Mouse (Mus musculus): ENCODE measurements around the gene Ctnnb1.

Gene Ctnnb1

GRCm38 (mm10) chr9:120961969-120962700 is 33.1 kb downstream of the Ctnnb1 start:
- no peak for DNase-seq (ENCODE audit: low read depth, low spot score)

GRCm38 (mm10) chr9:120963104-120963503 is 34.1 kb downstream of the Ctnnb1 start:
- no peak for DNase-seq (ENCODE audit: low read depth, low spot score)

DNA sequence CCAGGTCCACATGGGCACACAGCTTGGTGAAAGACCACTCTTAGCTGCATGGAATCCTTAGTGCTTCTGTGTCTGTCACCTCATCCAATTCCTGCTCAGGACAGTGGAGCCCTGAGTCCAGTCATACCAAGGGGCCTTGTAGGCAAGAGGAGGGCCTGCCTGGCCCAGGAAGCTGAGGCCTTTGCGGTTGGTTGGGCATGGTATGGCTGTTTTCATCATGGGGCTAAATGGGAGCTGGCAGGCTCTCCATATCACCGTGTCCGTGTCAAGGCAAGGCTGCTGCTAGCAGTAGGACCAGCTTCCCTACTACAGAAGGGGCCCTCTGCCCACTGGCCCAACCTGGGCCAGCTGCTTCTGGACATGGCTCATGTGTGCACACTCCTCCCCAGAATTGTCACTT is 34.7 kb downstream of the Ctnnb1 start:
- no peak for DNase-seq (ENCODE audit: low read depth, low spot score)

GRCm38 (mm10) chr9:120964224-120964623 is 35.2 kb downstream of the Ctnnb1 start:
- no peak for DNase-seq (ENCODE audit: low read depth, low spot score)

- no peak for DNase-seq (ENCODE audit: low read depth, low spot score)
These were observed 36.0 kb downstream of the Ctnnb1 start for GRCm38 (mm10) chr9:120965007-120965406.

- DNase-seq (ENCODE audit: low read depth, low spot score), result no peak
These were observed 44.1 kb downstream of the Ctnnb1 start for GRCm38 (mm10) chr9:120973026-120973515.

DNA sequence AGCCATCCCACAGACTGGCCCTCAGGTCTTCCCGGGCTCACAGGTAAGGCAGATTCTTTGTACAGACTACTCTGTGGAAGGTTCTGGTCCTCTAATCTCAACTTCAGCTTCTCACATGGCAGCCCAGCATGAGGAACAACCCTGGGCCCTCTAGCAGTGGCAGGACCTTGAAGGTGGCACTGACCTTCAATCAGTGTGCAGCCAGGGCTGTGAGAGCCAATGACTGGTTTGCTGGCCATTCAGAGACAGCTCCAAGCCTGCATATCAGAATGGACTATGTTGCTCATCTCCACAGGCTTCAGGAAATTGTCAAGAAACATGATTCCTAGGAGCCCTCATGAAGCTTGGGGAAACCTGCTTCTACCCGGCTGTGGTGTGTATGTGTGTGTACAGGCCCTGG is 45.2 kb downstream of the Ctnnb1 start:
- no peak for DNase-seq (ENCODE audit: low read depth, low spot score)

DNA sequence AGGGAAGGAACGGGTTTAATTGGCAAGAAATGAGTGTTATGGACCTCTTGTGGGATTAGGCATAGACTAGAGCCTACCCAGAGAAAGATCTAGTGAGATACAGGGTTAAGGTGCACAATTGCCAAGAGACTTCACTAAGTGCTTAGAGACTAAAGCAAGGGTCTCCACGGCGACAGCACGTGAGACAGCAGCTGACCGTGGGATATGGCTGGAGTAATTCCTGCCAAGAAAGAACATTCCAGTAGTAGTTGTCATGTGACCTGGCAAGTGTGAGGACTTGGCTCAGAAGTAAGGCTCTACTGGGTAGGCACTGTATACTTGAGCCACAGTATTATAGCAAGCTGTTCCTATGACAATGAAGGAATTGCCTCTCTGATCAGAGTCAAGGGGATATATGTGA is 47.1 kb downstream of the Ctnnb1 start:
- no peak for DNase-seq (ENCODE audit: low read depth, low spot score)

- DNase-seq (ENCODE audit: low read depth, low spot score), result no peak
These were observed 47.8 kb downstream of the Ctnnb1 start for GRCm38 (mm10) chr9:120976856-120977255.

DNA sequence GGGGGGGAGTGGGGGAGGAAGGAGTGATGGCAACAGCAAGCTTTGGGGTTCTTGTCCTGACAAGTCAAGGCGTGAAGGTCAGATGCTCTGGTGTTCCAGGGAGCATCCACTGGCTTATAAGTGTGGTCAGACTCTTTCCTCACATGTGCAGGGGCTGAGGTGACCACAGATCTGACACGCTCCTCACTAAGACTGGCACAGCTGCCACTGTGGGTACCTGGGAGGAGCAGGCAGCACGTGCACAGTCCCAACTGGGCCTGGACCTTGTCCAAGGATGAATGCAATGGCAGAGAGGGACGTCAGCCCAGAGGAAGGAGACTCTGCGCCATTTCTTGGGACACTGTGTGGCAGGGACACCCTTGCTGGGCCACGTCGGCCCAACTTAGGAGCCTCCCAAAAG is 52.8 kb downstream of the Ctnnb1 start:
- DNase-seq (ENCODE audit: low read depth, low spot score), result no peak

DNA sequence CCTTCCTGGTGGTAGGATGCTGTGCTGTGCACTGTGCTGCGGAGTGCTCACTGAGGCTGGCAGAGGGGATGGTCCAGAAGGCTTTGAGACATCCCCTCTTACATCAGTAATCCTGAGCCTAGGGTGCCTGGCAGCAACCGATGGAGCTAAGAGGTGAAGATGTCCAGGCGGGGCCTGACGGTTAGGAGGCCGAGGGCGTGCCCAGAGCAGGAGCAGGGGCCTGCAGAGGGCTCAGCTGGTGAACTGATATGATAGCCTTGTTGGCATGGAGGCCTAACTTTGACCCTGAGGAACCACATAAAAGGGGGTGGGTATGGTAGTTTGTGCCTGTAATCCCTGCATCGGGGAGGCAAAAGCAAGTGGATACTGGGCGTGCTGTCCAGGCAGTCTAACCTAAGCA is 54.8 kb downstream of the Ctnnb1 start:
- DNase-seq (ENCODE audit: low read depth, low spot score), result no peak

GRCm38 (mm10) chr9:120984509-120984908 is 55.5 kb downstream of the Ctnnb1 start:
- DNase-seq (ENCODE audit: low read depth, low spot score), result no peak

- no peak for DNase-seq (ENCODE audit: low read depth, low spot score)
These were observed 56.0 kb downstream of the Ctnnb1 start for GRCm38 (mm10) chr9:120985009-120985408.

DNA sequence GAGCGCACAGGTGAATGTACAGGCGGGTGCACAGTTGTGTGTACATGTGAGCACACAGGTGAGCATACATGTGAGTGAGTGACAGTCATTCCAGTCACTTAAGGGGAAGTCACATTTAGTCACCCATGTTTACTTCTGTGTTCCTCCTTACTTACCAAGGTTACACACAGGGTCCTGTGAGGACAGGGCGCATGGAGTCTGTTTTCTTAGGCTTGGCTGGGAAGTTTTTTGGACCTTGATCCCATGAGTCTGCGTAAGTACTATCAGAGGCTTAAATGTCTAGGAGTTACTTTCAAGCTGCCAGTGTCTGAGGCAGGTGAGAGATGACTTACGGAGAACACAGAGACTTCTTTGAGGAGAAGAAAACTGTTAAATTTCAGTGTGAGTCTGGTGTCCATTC is 56.5 kb downstream of the Ctnnb1 start:
- no peak for DNase-seq (ENCODE audit: low read depth, low spot score)

DNA sequence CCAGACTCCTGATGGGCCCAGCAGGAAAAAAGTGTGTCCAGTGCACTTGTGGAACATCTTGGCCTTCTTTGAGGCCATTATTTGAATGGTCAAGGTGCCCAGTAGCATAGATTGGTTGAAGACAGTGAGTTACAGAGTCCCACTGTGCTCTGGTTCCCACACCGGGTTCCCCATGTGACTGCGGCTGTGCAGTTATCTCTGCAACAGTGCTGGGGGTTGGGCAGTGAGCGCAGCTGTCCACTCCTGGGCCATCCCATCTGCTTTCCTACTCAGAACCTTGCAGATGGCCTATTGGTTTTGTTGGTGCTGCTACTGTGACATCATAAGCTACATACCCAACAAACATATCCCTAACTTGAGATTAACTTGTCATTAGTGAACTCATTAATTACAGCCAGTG is 57.2 kb downstream of the Ctnnb1 start:
- no peak for DNase-seq (ENCODE audit: low read depth, low spot score)

GRCm38 (mm10) chr9:120986994-120987393 is 58.0 kb downstream of the Ctnnb1 start:
- DNase-seq (ENCODE audit: low read depth, low spot score), result no peak

- no peak for DNase-seq (ENCODE audit: low read depth, low spot score)
These were observed 59.1 kb downstream of the Ctnnb1 start for GRCm38 (mm10) chr9:120988088-120988487.

GRCm38 (mm10) chr9:120989806-120990700 is 61.0 kb downstream of the Ctnnb1 start:
- DNase-seq (ENCODE audit: low read depth, low spot score), result no peak

DNA sequence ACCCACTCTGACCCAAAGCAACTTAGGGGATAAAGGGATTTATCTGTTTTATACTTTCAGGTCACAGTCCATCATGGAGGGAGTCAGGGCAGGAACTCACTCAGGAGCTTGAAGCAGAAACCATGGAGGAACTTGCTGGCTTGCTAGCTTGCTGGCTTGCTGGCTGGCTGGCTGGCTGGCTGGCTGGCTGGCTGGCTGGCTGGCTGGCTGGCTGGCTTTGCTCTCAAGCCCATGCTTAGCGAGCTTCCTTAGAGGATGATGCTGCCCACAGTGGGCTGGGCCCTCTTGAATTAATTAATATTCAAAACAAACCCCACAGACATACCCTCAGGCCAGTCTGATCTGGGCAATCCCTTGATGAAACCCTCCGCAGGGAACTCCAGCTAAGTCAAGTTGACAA is 62.8 kb downstream of the Ctnnb1 start:
- no peak for DNase-seq (ENCODE audit: low read depth, low spot score)

GRCm38 (mm10) chr9:120993004-120993403 is 64.0 kb downstream of the Ctnnb1 start:
- DNase-seq (ENCODE audit: low read depth, low spot score), result no peak

DNA sequence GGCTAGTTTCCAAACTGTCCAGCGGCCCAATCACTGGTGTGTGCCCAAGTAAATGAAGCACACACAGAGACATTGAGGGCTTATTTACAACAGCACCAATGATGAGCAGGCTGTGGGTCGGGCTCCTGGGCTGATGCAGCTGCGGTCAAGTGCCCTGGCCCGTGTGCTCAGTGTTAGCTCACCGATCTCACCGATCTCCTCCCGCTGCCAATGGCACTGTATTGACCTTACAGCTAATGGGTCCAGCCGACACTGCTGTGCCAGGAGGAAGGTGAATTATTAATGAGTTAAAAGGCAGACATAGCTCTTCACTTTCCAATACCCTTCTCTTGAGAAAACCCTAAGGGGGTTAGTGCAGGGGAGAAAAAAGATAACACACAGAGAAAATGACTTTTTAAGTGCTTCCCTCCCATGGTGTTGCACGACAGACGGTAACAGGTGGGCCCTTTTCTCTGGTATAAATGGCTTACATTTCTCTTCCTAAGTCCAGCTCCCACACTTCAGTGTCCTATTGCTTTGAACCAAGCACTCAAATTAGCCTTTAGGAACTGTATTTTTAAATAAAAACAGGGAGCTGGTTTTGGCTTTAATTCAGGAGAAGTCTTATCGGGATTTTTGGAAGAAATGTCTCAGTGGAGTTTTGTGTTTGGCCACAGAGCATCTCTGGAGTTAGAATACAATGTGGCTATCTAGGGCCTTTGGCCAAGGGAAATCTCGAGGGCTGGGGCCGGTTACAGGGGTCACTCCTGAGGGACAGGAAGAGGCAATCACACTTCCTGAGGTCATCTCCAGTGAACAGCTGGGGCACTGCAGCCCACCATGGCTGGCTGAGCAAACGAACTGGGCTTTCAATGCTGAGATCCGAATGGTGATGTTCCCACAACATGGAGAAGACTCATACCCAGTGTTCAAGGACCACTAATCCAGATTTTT is 65.5 kb downstream of the Ctnnb1 start:
- DNase-seq (ENCODE audit: low read depth, low spot score), result no peak

DNA sequence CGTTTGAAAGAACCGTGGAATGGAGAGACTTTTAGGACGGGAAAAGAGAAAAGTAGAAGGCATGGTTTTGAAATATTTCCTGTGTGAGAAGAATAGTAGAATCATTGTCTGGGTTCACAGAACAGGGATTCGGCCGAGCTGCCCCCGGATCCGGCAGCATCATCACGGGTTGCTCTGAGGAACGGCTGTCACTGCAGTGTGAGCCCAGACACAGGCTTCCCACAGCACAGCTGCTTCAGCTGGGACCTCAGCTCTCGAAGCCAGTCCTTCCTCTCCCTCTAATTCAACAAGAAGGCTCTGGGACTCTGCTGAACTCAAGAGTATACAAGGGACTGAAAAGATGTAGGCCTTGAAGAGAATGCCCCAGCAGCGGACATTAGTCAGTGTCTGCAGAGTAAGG is 69.7 kb downstream of the Ctnnb1 start:
- no peak for DNase-seq (ENCODE audit: low read depth, low spot score)
